Mouse (Mus musculus) heart, adult 10 weeks (tissue): ENCODE data around the gene Ppp2r3c. TPM values are rescaled to one million over a fixed set of nuclear protein-coding genes. Genes with fewer than 3 reads are reported as not detected.

Source experiments
- polyA plus RNA-seq: library from polyadenylated mRNA; stranded (reverse); fragments of 350-450 nt; fragmentation: Illumina TruSeq; extraction: RNeasy Lipid Tissue Mini Kit (QIAGEN cat#74804); gene quantifications from one replicate; pipeline ENCODE4 v1.2.3, GENCODE M21; 2014; ENCODE audit warnings: low read depth, low replicate concordance

Gene Ppp2r3c
- 10.3 TPM for polyA plus RNA-seq

DNA sequence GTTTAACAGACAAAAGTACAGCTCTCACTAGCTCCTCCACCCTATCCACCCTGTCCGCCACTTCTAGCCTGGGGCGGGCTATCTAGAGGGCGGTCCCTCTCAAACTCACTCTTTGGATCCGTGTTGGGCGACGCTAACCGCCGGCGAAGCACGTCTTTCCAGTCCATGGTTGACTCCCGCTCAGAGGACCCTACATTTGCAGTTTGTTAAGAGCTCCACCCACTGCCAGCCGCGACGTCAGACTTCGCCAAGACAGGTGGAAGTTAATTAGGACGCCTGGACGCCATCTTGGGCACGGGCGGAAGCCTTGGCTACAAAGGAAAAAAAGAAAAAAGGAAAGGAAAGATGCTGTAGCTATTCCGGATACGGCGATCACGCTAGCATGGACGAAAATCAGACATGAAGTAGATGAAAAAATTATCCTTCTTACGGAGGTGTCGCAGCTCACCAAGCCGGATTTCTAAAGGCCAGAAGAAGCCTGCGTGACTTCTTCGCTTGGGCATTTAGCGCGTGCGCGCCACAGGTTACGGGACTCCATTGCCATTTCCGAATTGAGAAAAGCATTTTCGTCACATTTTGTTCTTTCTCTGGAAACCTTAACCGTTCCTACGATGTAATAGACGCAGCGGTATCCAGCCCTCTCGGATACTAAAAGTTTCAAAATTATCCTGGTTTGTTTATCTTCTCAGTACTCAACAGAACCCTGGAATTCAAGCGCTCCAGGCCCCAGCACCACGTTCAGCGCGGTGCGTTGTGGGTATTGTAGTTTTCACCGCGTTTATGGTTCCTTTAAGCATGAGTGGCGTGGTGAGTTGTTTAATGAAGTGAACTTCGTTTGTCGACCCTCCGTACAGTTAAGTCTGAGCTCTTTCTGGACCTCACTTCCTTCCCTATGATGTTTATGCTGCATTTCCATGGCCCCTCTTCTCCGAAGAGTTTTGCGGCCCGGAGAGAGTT, at the start of gene Ppp2r3c:
Ppp2r3c (minus strand) TSS at position 514 of the 957 bp plus-strand sequence.

DNA sequence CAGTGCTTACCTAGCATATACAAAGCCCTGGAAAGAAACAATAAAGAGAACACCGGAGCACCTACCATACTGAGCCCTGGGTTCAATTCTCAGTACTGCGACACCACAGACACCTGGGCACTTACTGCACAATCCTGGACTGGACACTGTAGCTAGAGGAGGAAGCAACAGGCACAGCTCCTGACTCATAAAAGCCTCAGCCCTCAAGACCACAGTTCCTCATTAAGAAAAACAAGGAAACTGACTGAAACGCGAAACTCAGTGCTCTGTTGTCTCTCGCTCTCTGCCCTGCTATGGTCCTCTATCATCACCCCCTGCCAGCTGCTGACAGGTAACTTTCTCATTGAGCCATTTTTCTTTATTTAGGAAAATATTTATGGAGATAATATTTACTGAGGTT, 3.5 kb downstream of the Ppp2r3c start, which contains the start of gene 1110008L16Rik:
1110008L16Rik (plus strand) TSS at position 242 of the 400 bp plus-strand sequence.

DNA sequence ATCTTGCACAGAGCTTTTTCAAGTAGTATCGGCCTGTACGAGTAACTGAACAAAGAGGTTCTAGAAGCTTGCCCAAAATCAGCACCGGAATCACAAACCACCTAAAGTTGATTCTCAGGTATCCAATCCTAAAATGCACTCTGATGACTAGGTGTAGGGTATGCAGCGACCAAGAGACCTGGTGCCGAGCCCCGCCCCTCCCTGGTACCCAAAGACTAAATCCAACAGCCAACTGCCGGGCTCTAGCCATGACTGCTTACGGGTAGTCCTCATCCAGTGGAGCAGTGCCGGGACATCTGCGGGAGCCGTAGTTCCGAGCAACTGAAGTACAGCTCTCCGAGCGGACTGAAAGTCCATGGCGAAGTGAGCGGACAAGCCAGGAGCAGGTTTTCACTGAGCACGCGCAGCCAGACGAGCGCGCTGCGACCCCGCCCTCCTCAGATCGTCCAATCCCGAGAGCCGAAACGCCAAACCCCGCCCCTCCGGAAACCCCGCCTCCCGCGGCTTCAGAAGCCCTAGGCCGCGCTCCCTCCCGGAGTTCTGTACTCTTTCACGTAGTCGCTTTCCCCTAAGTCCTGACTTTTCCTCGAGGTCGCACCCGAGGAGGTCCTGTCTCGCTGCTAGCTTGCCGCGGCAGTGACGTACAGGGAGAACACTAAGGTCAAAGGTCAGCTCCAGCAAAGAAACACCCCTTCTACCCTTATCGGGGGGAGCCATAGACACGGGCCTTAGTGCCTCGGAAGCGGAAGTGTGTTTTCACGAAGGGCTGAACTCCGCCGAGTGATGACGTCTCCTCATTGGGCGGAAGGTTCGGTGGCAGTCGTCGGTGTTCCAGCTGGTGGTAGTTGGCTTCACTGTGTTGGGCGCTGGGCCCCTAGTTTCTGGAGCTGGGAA, 72.9 kb downstream of the Ppp2r3c start, which contains the start of gene Srp54c:
Srp54c (plus strand) TSS at position 543 of the 894 bp plus-strand sequence.

Other genes starting within 250 kb of the Ppp2r3c start
- gene 2700097O09Rik, start 222.9 kb downstream of the Ppp2r3c start, polyA plus RNA-seq = 20.9 TPM
- gene Srp54a, start 222.7 kb downstream of the Ppp2r3c start, polyA plus RNA-seq = 118 TPM
- gene Fam177a, start 178.5 kb downstream of the Ppp2r3c start, polyA plus RNA-seq = 8.2 TPM
- 40.2 TPM for gene Srp54b, start 147.9 kb downstream of the Ppp2r3c start, polyA plus RNA-seq
- gene 1700047I17Rik2, start 103.4 kb downstream of the Ppp2r3c start, polyA plus RNA-seq = 7.9 TPM
- 67.8 TPM for gene Srp54c, start 72.8 kb downstream of the Ppp2r3c start, polyA plus RNA-seq
- 9.4 TPM for gene 1110008L16Rik, start 3.4 kb downstream of the Ppp2r3c start, polyA plus RNA-seq
- gene Psma6, start 81.2 kb upstream of the Ppp2r3c start, polyA plus RNA-seq = 219 TPM
- 50.9 TPM for gene Nfkbia, start 189.6 kb upstream of the Ppp2r3c start, polyA plus RNA-seq